In the genomic region with DNA sequence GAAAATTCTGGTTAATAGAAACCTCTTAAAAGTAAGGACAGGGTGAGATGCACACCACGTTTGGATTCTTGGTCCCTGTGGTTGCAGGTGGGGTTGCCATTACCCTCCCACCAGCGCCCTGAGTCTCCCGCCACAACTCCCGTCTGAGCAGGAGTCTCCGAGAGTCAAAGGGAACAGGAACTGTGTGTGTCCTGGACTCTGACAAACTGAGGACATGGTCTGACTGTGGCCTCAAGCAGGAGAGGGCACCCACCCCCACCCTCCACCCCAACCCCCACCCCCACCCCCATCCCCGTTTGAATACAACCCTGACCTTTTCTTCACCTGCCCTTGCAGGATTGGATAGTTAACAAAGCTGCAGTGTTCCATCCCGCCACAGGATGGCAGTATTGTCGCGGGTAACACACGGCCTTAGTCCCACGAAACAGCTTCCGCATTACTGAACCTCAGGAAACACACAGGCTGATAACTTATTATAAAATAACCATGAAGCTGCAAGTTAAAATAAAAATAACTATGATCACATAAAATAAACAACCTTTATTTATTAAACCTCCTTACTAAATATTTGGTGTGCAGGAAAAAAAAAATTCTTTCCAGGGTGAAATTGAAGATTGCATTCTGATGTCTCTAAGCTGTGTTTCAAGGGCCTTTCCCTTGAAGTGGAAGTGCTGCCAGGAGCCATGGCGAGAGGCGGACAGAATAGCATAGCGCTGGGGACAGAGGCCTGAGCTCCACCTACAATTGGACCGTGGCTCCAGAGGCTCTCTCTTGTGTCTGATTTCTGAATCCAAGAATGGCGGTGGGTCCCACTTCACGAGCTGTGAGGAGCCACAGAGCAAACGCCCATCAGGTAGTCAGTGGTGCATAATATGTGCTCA, we compare ENCODE assay signal across 8 mouse cellular contexts.
A peak's percentile ranks its signal among the peaks of the same experiment; 100 is the strongest.
DNase-seq lines count a peak whose midpoint lies in the region; ATAC-seq and TF ChIP-seq lines count a peak whose summit lies in the region.

No protein-coding gene starts in this region.

- H3K4me1 ChIP-seq in ES-Bruce4 (ENCODE audit: control insufficient read depth, insufficient read depth, low read length) = peaks cover 2% of the 10 kb centered on the region
- H3K4me1 ChIP-seq in forebrain, embryonic 13.5 days = peaks cover 7% of the 10 kb centered on the region
- H3K4me1 ChIP-seq in lung, embryonic 15.5 days = peaks cover 37% of the 10 kb centered on the region

- no peak overlapping the region for H3K9ac ChIP-seq in ES-Bruce4 (ENCODE audit: low read depth, poor library complexity, severe bottlenecking)
- no peak overlapping the region for H3K9ac ChIP-seq in forebrain, embryonic 13.5 days
- H3K9ac ChIP-seq in lung, embryonic 15.5 days = no peak overlapping the region

- WGBS in forebrain, embryonic 13.5 days = 22% methylated on average over 19 of the region's 19 CpGs
- 15% methylated on average over 19 of the region's 19 CpGs for WGBS in lung, embryonic 15.5 days

- ATAC-seq in forebrain, embryonic 13.5 days = peak; percentile 61
- peak; percentile 6; the same call in 1 of the 2 replicates for ATAC-seq in lung, embryonic 15.5 days (ENCODE audit: borderline replicate concordance, extremely low read depth, low FRiP score, low TSS enrichment)
- ATAC-seq in neutrophil, adult 5-6 weeks (ENCODE audit: extremely low read depth, insufficient number of reproducible peaks, low FRiP score, poor library complexity, severe bottlenecking) = peak; percentile 82

- no peak overlapping the region for H3K4me2 ChIP-seq in forebrain, embryonic 13.5 days
- 0 out of 2 replicates have a peak overlapping the region, but pooled peaks have one; percentile 10 for H3K4me2 ChIP-seq in lung, embryonic 15.5 days

- intact Hi-C loops in heart, postnatal 14 days (cut with DNase I) = loop anchor here (1.0 to 10.0 kb wide), 4 partner anchors 31 to 640 kb away; no protein-coding TSS in a partner anchor

- 0 out of 2 replicates have a peak, but pooled peaks have one; percentile 43 for TF ChIP-seq EP300 in ES-Bruce4 (IDR thresholded peaks at IDR 0.05; ENCODE audit: insufficient read depth, low read depth, low read length)

- DNase-seq in c-Kit-negative CD71-positive TER-119-positive erythroid progenitor cells, embryonic 14.5 days (ENCODE audit: low read depth, low spot score) = peak; percentile 70
- DNase-seq in heart, postnatal 14 days = peak; percentile 71 to 82
- peak; percentile 40 to 81 for DNase-seq in layer of hippocampus, adult 18-20 months (ENCODE audit: low spot score in 2 of 2)
- DNase-seq in thymus, postnatal 0 days (ENCODE audit: low spot score) = peak; percentile 70

- TF ChIP-seq POLR2A in ES-Bruce4 (IDR thresholded peaks at IDR 0.05; ENCODE audit: insufficient read depth, low read length) = no peak

- H3K4me3 ChIP-seq in ES-Bruce4 (ENCODE audit: low read depth, low read length) = 0 out of 2 replicates have a peak overlapping the region, but pooled peaks have one; percentile 20
- H3K4me3 ChIP-seq in forebrain, embryonic 13.5 days = no peak overlapping the region
- no peak overlapping the region for H3K4me3 ChIP-seq in lung, embryonic 15.5 days

- no peaks in the 10 kb centered on the region for H3K9me3 ChIP-seq in ES-Bruce4 (replicated peaks; ENCODE audit: control insufficient read depth, insufficient read depth, low read length, poor library complexity, severe bottlenecking)
- no peaks in the 10 kb centered on the region; the same call in 1 of the 2 replicates for H3K9me3 ChIP-seq in forebrain, embryonic 13.5 days (replicated peaks)
- H3K9me3 ChIP-seq in lung, embryonic 15.5 days = no peaks in the 10 kb centered on the region

- no peaks in the 10 kb centered on the region for H3K36me3 ChIP-seq in ES-Bruce4 (ENCODE audit: control insufficient read depth, insufficient read depth, low read length, poor library complexity, severe bottlenecking)
- no peaks in the 10 kb centered on the region for H3K36me3 ChIP-seq in forebrain, embryonic 13.5 days (ENCODE audit: poor library complexity, severe bottlenecking)
- no peaks in the 10 kb centered on the region for H3K36me3 ChIP-seq in lung, embryonic 15.5 days

- peak; percentile 91 for TF ChIP-seq CTCF in ES-Bruce4 (IDR thresholded peaks at IDR 0.05; ENCODE audit: low read depth, low read length)

- H3K27ac ChIP-seq in ES-Bruce4 (ENCODE audit: insufficient read depth, low read length) = no peak overlapping the region
- no peak overlapping the region for H3K27ac ChIP-seq in forebrain, embryonic 13.5 days
- H3K27ac ChIP-seq in lung, embryonic 15.5 days = peak overlapping the region; percentile 70

- no peaks in the 10 kb centered on the region for H3K27me3 ChIP-seq in ES-Bruce4 (ENCODE audit: control insufficient read depth, insufficient read depth, low read length, poor library complexity, severe bottlenecking)
- peaks cover 55% of the 10 kb centered on the region for H3K27me3 ChIP-seq in forebrain, embryonic 13.5 days
- H3K27me3 ChIP-seq in lung, embryonic 15.5 days = no peaks in the 10 kb centered on the region

Comparison
In these comparisons a context has a peak if more than half of its experiments do, and no peak if none do; other contexts are left out.
1. ATAC-seq: peak in every context shown above with its lines; median percentile 82 in neutrophil, adult 5-6 weeks; 61 in forebrain, embryonic 13.5 days; 6 in lung, embryonic 15.5 days.